Mouse (Mus musculus) CH12.LX (cell line): ENCODE measurements around the gene Gm7347.
"Not testable (repeated sequence)": the region's sequence is repeated elsewhere in the genome, so short reads cannot be mapped to it uniquely, and the experiment has no call there.

Source experiments
- CTCF ChIP-seq, 2 experiments: IDR thresholded peaks in 1 of 2; conservative IDR thresholded peaks in 1 of 2; 2 replicates each; pipeline ENCODE4 v1.5.1; 2011 to 2012; ENCODE audit warnings: low read depth in 2 of 2, low read length in 2 of 2, improper control_type of control experiment in 1 of 2, inconsistent platforms in 1 of 2, mild to moderate bottlenecking in 1 of 2, moderate library complexity in 1 of 2
- E2F4 ChIP-seq: IDR thresholded peaks from 2 replicates; pipeline ENCODE4 v1.6.1; 2011; ENCODE audit warnings: low read depth, low read length, improper control_type of control experiment; ENCODE audit not compliant: insufficient replicate concordance
- HCFC1 ChIP-seq: IDR thresholded peaks from 2 replicates; pipeline ENCODE4 v1.6.1; 2012; ENCODE audit warnings: low read depth, mild to moderate bottlenecking, inconsistent platforms, low read length, improper control_type of control experiment
- MAZ ChIP-seq: IDR thresholded peaks from 2 replicates; pipeline ENCODE4 v1.6.1; 2012; ENCODE audit warnings: low read depth, mild to moderate bottlenecking, inconsistent platforms, low read length, improper control_type of control experiment, moderate library complexity
- NELFE ChIP-seq: IDR thresholded peaks from 2 replicates; pipeline ENCODE4 v1.6.1; 2011; ENCODE audit warnings: low read depth, low read length, improper control_type of control experiment
- POLR2A ChIP-seq: IDR thresholded peaks from 2 replicates; pipeline ENCODE4 v1.6.1; 2011; ENCODE audit warnings: low read depth, mild to moderate bottlenecking, improper control_type of control experiment, low read length
- SIN3A ChIP-seq: IDR thresholded peaks from 2 replicates; pipeline ENCODE4 v1.6.1; 2012; ENCODE audit warnings: low read length, improper control_type of control experiment, inconsistent platforms
- ZKSCAN1 ChIP-seq: IDR thresholded peaks from 2 replicates; pipeline ENCODE4 v1.6.1; 2012; ENCODE audit warnings: low read depth, inconsistent platforms, low read length, improper control_type of control experiment, borderline replicate concordance

DNA sequence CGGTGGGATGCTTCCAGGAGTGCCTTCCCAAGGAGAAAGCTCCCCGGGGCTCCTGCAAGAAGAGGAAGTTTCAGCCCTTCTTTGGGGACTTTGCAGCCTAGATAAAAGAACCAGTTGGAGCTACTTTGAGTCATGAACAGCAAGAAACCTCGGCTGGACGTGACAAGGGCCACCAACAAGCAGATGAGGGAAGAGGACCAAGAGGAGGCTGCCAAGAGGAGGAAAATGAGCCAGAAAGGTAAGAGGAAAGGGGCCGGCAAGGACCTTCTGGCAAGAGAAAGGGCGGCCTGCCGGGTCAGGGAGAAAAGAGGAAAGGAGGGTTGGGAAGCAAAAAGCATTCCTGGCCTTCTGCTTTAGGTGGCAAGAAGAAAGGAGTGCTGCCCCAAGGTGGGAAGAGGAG lies 50.7 kb downstream of the Gm7347 start:
- not testable (repeated sequence) for TF ChIP-seq E2F4; HCFC1; POLR2A; NELFE; SIN3A; ZKSCAN1; CTCF (conservative IDR thresholded peaks at IDR 0.05 in 1 of 2, IDR thresholded peaks at IDR 0.05 in 1 of 2; ENCODE audit: low read depth in 2 of 2, low read length in 2 of 2); MAZ
